Mouse (Mus musculus): ENCODE data around the gene Oosp2.

The Oosp2 gene

DNA sequence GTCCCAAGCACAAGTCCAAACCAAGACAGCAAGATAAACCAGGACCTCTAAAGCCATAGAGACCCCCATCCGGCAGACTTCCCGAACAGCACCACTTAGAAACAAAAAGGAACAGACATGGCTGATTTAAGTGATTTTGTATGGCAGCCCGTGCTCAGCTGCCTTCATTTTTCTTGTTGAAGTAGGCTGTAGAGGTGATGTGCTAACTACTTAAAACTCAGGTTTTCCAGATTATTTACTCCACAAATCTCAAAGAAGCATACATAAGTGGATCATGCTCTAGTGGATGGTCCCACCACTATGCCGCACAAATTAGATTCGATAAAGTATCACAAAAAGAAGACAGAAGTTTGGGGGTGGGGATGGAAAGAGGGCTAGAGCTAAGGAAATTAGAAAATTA, at the start of gene Oosp2:
Oosp2 (minus strand) TSS at position 101 of the 400 bp plus-strand sequence.
- no peak for DNase-seq

GRCm38 (mm10) chr19:11698342-11698741, 38.0 kb upstream of the Oosp2 start:
- DNase-seq = no peak

DNA sequence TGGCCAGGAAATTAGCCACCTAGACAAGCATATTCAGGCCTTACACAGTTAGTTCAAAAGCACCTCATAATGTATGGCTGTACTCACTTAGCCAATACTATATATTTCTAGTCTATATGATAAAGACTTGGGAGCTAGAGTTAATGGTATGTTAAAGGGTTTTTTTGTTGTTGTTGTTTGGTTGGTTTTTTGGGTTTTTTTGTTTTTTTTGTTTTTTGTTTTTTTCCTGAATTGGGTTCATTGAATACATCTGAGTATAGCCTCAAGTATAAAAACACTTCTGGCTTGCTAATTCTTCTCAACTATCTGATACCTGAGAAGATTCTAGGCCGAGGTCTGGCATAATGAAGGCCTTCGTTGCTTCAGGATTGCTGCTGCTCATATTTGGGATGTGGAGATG, 36.4 kb upstream of the Oosp2 start, which contains the start of gene Oosp3:
Oosp3 (plus strand) TSS at position 301 of the 400 bp plus-strand sequence.
- DNase-seq = no peak

DNA sequence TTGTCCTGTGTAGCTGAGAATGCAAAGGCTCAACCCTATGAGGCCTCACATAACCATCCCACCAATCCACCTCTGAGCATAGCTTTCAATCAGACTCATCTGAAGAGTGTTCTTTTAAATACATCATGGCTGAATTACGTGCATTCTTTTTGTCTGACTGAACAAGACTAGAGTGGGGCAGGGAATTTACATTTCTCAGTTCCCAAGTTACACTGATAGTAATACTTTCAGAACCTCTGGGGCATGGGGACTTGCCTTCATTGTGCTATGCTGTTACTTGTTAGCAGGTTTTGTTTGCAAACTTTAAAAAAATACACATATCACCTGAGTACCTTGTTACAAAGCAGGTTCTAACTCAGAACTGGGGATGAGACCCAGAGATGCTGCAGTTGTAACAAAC, 31.1 kb upstream of the Oosp2 start:
- DNase-seq = no peak

DNA sequence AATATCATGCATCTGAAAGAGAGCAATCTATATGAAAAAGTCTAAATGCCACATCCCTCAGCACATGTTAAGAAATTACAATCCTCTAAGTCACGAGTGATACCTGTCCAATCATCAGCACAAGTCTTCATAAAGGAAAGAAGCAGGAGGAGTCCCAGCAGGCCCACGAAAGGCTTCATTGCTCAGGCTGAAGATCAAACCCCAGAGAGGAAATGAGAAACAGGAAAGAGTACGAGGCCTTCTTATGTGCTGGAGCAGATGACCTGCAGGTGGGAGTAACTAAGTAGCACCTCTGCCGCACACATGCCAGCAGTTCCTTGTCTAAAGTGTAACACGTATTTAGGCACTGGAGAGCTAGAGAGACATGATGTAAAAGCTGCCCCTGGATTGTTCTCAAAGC, 30.5 kb upstream of the Oosp2 start, which contains the start of gene Oosp1:
Oosp1 (minus strand) TSS at position 312 of the 400 bp plus-strand sequence.
- no peak for DNase-seq

GRCm38 (mm10) chr19:11661562-11661961, 1.2 kb upstream of the Oosp2 start:
- DNase-seq = no peak

DNA sequence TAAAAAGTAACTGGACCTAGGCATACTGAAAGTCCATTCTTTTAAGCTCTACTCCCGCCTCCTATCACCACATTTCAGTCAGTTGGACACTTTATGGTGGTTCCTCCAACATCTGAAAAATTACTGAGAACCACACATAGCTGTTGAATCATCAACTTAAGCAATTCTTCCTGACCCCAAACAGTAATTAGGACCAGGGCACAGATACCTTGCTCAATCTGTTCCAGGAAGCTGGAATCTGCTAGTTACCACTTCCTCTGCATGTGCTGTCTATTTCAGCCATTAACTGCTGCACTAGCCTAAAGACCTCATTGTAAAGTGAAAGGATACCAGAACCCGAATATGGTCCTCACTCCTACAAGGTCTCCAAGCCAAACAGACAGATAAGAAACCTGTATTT, 1.2 kb downstream of the Oosp2 start:
- DNase-seq = no peak

- no peak for DNase-seq
Measured at GRCm38 (mm10) chr19:11649564-11649963, 10.8 kb downstream of the Oosp2 start.

GRCm38 (mm10) chr19:11646166-11646565, 14.2 kb downstream of the Oosp2 start:
- DNase-seq = no peak

DNA sequence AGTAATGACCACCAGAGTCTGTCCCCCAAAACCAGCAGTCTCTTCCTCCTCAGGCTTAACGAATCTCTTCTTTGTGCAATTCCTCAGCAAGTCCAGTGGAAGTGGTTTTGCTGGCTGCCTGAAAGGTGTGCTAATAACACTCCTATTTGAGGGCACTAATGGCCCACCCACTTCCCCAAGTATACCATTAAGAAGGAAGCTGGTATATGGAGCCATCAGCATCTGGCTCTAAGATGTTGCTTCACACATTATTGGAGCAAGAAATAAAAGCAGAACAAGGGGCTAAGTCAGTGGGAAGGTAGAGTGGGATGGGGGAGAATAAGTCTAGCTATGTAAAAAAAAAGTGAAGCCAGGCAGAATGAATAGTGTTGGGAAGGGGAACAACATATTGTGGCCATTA, 19.6 kb downstream of the Oosp2 start, which contains the start of gene Ms4a3:
Ms4a3 (minus strand) TSS at position 120 of the 400 bp plus-strand sequence.
- DNase-seq = no peak

DNA sequence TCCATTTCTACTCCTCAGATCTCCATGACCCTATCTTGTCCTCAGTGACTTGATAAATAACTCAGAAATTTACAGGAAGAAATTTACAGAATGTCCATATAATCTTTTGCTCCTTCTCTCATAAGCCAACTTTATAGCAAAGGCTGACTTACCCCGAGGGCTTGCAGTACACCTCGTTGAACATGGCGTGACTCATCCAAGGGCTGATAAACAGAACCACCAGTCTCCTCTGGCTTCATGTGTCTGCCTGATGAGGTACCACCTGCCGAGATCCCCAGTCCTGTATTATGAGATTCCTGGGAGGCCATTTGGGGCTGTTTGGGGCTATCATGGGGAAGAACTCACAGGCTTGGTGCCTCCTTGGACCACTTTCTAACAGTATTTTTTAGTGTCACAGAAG, 21.3 kb downstream of the Oosp2 start:
- no peak for DNase-seq

DNA sequence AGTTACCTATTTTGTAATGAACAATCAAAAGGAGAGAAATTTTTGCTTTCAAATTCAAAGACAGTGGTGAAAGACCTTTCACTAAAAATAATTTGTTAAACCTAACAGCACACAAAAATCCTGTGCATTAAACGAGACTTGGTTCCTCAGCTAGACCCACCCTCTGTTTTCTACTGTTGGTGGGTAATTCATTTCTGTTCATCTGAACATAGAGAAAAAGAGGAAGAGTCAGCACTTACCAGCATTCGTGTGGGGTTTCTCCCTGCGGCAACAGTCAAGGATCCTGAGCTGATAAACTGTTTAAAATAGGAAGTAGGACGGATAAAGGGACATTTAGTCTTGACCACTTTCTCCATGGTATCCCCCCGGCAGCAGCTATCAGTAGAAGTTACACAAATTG, 24.8 kb downstream of the Oosp2 start:
- DNase-seq = no peak

GRCm38 (mm10) chr19:11634330-11634729, 26.0 kb downstream of the Oosp2 start:
- no peak for DNase-seq

DNA sequence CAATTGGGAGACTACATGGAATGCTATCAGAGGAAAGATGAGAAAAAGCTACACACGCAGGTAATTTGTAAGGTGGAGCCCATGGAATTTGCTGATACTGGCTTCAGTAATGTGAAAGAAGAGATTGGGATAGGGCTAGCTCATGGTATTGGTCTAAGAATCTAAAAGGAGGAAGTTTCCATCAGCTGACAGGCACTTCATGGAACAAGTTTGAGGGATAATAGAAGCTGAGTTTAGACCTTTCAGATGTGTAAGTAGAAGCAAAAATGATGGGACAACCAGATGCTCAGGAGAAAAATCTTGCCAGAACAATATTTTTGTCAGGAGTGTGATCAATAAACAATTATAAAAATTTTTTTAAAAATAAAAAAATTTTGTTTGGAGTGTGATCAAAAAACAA, 26.6 kb downstream of the Oosp2 start:
- no peak for DNase-seq

DNA sequence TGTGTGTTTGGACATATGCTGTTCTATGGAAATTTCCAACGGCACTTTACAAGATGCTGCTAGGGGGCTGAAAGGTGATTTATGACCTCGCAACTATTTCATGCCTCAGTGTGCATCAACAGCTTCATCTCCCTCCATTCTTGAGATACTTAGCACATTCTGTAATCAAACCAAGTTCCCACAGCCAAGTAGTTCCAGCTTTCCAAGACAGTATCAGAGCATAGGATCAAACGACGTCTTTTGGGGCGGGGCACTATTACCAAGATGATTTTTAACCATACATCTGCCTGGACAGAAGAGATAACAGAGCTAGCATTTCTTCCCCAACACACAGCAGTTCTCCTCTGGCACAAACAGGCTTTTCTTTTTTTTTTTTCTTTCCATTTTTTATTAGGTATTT, 35.1 kb downstream of the Oosp2 start:
- DNase-seq = no peak

GRCm38 (mm10) chr19:11624800-11625199, 35.6 kb downstream of the Oosp2 start:
- DNase-seq = no peak

DNA sequence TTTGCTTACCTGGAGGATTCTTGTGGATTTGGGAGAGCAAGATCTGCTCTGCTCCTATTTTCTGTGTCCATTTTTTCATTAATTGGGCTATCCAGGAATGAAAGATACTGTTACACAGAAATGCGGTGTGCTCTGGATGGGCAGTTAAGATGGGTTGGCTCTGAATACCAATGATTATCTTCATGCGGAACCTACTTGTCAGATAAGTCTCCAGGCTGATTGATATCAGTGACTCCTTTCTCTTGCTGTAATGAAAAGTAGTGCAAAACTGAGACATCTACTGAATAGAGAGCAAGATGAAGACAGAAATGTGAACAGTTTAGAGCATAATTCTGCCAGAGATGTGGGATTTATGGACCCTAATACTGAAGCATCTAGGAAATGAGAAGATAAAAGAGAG, 36.8 kb downstream of the Oosp2 start, which contains the start of gene Ms4a2:
Ms4a2 (minus strand) TSS at position 169 of the 400 bp plus-strand sequence.
- DNase-seq = no peak

DNA sequence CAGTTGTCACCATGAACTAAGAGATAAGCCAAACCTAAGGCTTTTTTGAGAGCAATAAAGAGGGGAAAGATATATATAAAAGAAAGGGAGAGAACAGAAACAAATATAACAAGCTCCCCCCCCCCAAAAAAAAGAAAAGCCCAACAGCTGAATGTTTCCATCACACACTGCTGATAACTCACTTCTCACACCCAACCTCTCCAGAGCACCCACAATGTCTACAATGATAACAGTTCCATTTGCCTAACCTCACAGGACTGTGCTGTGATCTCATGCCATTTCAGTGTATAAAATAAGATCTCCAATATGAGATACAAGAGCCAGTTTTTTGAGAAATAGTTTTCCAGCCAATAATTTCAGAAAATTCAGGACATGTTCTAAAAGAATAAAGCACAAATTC, 42.4 kb downstream of the Oosp2 start:
- no peak for DNase-seq

- DNase-seq = no peak
Measured at GRCm38 (mm10) chr19:11614805-11615204, 45.6 kb downstream of the Oosp2 start.

DNA sequence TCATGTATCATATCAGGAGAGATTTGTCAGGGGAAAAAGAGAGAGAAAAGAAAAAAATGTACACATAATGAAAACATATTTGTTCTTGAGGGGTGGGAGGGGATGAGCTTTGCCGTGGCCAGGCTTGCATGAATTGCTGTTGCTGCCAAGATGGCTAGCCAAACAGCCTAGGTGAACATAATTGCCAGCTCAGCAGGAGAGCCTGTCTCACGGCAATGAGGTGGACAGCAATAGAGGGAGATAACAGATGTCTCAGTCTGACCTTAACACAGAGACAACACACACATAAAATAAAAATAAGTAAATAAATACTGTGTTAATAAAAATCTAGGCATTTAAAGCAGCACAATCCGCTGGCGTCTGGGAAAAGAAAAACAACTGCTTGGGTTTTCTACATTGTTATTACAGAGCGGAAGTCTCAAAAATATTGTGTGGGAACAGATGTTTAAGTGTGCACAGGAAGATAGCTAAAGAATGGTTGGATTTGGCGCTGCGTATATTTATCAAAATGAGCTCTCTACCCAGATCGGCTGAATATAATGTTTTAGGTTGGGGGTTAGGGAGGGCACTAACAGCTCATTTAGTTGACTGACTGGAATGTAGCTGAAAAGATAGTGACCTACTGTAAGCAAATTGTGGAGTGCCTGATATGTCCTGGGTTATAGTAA, 46.4 kb downstream of the Oosp2 start:
- no peak for DNase-seq

GRCm38 (mm10) chr19:11613084-11613483, 47.3 kb downstream of the Oosp2 start:
- no peak for DNase-seq

DNA sequence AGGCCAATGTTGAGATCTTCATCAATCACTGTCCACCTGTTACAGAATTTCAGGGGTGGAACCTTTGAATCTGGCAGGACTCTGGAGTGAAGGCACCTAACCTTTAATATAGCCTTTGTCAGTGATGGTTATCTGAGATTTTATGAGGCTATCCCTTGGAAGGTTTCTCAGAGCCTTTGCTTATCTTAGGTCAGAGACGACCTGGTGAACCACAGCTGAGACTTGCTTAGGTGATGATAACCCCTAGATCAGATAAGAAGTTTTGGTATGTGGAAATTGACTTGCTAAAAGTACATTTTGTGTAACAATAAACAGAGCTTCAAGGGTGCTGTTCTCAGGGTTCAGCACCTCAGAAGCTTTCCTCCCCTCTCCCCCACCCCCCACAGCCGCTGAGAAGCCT, 48.1 kb downstream of the Oosp2 start:
- no peak for DNase-seq

GRCm38 (mm10) chr19:11611541-11611945, 48.8 kb downstream of the Oosp2 start:
- DNase-seq = peak; percentile 3

DNA sequence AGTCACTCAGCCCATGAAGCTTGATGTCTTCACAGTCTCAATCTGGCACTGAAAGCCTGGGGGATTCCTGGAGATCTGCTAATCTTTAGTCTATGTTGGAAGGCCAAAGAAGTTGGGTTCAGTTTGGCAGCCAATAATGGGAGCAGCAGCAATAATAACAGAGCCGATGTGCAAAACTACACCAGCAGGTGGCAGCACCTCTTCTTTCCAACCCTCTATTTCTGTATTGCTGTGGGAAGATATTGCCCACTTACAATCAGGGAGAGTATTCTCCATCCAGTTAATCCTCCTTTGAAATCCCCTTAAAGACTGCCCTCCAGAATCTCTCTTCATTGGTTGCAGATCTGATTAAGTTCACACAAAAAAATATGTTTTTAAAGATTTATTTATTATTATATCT, 52.2 kb downstream of the Oosp2 start:
- DNase-seq = peak; percentile 11

- DNase-seq = no peak
Measured at GRCm38 (mm10) chr19:11604603-11605002, 55.8 kb downstream of the Oosp2 start, which contains the start of gene Ms4a6d. Ms4a6d (minus strand) TSS chr19:11604849.
